Mouse (Mus musculus): Measurements from ENCODE around the gene Olfr1394.
"Not testable (repeated sequence)": the region's sequence is repeated elsewhere in the genome, so short reads cannot be mapped to it uniquely, and the experiment has no call there.

Gene Olfr1394

DNA sequence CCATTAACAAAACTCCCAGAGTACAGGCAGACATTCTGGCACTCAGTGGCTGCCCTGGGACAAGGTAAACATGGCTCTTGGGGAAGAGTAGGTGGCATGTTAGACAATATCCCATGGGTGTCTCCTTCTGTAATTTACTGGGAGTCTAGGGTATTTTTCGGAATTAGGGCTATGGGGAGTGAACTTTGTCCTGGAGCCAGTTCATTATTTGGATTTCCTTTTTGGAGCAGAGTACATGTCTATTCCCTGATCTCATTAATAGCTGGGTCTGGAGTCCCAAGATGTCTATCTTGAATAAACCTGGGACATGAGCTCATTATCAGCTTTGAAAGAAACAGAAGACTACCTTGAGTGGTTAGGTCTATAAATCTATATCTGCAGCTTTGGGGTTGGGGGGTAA, at the start of gene Olfr1394:
Olfr1394 (plus strand) TSS at position 301 of the 400 bp plus-strand sequence.
- DNase-seq (ENCODE audit: low spot score in 2 of 2), result no peak

- no peak for DNase-seq (ENCODE audit: low spot score in 2 of 2)
Measured at GRCm38 (mm10) chr11:49105752-49106151, 48.4 kb upstream of the Olfr1394 start.

DNA sequence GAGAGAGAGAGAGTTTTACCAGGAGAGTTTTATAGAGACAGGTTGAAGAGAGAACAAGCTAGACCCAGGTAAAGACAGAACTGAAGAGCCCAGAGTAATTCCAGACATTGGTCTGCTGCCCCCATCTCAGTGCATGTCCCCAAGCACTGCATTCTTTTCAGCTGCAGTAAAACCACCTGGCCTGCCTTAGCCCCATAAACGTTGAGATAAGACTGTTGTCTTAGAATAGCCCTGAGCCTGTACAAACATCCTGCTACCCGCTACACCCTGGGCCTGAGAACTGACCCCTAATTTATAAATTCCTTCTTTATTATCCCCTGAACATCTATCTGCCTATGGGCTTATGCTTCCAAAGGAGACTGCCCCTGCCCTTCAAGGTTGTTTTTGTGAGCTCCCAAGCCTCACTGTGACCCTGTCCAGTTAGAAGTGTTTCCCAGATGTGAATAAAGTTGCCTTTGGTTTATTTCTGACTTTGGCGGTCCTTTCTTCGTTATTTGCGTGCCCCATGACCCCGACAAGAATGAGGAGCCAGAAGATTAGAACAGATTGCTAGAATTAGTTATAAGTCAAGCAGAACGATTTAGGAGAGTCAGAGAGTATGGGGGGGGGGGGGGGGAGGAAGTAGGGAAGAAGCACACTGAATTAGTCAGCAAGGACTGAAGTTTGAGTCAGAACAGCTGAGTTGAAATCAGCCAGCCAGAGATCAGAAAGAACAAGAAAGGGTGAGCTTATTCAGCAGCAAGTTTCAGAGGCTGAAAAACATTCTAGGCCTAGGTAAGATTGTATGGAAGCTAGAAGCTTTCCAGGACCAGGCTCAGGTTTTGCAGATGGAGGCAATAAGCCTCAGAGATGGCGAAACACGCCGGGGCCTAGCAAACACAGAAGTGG, 46.3 kb upstream of the Olfr1394 start:
- DNase-seq (ENCODE audit: low spot score in 2 of 2), result no peak

GRCm38 (mm10) chr11:49108833-49109232, 45.3 kb upstream of the Olfr1394 start:
- peak in 1 of 2 experiments; percentile 62 for DNase-seq (ENCODE audit: low spot score in 2 of 2)

GRCm38 (mm10) chr11:49111000-49111399, 43.2 kb upstream of the Olfr1394 start:
- DNase-seq (ENCODE audit: low spot score in 2 of 2), result no peak

- DNase-seq (ENCODE audit: low spot score in 2 of 2), result no peak
Measured at GRCm38 (mm10) chr11:49112624-49113219, 41.5 kb upstream of the Olfr1394 start.

DNA sequence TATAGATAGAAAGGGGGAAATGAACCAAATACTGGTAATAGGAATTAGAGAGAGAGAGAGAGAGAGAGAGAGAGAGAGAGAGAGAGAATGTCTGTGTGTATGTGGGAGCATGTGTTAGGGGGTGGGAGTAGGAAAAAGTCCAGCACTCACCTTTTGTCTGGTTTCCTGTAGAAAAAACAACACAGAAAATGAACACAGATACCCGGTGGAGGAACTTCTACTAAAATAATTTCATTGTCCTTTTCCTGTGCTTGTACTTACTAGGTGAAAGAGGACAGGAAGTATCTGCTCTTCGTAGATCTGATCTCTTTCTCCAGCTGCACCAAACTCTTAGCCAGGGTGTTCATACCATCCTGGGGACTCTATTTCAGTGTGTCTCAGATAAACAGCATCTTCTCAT, 40.0 kb upstream of the Olfr1394 start:
- DNase-seq (ENCODE audit: low spot score in 2 of 2), result no peak

DNA sequence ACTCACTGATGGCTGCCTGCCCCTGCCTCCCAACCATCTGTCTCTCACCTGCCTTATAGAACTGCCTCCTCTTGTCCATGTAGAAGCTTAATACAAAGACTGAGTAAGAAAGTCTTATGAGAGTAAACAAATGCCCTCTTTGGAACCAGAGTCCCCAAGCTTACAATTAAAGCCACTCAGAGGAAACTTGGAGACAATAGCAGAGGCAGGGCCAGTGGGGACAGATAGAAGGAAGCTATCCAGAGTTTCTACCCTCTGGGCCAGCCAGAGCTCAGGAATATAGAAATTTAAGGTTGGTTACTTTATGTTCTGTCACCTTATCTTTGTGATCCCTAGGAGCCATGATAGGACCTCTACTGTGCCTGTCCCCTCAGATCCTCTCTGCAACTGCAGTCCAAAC, 39.4 kb upstream of the Olfr1394 start, which contains the start of gene Olfr1396:
Olfr1396 (minus strand) TSS at position 101 of the 400 bp plus-strand sequence.
- no peak for DNase-seq (ENCODE audit: low spot score in 2 of 2)

GRCm38 (mm10) chr11:49119635-49120034, 34.5 kb upstream of the Olfr1394 start:
- DNase-seq (ENCODE audit: low spot score in 2 of 2), result no peak

GRCm38 (mm10) chr11:49124169-49124568, 30.0 kb upstream of the Olfr1394 start:
- no peak for DNase-seq (ENCODE audit: low spot score in 2 of 2)

- no peak for DNase-seq (ENCODE audit: low spot score in 2 of 2)
Measured at GRCm38 (mm10) chr11:49141974-49142373, 12.2 kb upstream of the Olfr1394 start, which contains the start of gene Olfr1395. TSS of gene Olfr1395 (plus strand) at chr11:49142274.

DNA sequence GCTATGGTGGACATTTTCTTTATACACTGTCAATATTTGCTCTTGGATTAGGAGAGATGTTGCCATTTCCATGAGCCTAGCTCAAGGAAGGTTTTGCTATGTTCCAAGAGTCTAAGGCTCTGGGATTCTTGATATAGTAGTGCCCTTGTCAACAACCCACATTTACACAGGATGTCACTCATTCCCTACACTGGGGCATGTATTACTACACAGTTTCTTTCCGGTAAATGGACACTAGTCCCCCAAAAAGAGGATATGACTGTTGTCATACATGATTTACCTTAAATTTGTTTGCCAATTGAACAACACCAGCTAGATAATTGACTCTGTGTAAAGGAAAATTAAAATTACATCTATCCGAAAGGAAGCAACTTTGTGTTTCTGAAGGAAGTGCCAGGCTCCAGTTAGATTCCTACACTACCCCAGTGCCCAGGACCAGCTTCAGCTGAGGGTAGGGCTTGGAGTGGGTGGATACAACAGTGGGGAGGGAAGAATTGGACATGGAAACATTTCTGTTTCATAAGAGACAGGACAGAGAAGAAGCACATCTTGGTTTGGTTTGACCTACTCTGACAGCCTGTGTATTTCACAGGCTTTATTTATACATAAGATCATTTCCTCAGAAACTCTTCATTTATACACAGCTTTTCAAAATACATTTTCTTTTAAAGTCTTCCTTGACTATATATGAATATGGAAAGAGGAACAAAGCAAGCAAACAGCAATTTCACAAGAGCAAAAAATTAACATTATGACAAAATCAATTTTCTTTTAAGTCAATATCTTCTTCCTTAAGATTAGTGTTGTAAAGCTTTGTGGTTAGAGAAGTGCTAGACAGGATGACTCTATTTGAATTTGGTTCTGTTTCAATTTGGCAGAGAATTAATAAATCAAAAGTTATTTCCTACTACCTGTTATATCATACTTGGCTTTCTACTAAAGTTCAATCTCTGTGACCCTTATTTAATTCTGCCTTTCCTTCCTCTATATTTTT, 2.9 kb downstream of the Olfr1394 start:
- DNase-seq (ENCODE audit: low spot score in 2 of 2), result no peak

- peak in 1 of 2 experiments; percentile 5 for DNase-seq (ENCODE audit: low spot score in 2 of 2)
Measured at GRCm38 (mm10) chr11:49168839-49169611, 14.8 kb downstream of the Olfr1394 start.

GRCm38 (mm10) chr11:49170576-49170975, 16.4 kb downstream of the Olfr1394 start:
- no peak for DNase-seq (ENCODE audit: low spot score in 2 of 2)

DNA sequence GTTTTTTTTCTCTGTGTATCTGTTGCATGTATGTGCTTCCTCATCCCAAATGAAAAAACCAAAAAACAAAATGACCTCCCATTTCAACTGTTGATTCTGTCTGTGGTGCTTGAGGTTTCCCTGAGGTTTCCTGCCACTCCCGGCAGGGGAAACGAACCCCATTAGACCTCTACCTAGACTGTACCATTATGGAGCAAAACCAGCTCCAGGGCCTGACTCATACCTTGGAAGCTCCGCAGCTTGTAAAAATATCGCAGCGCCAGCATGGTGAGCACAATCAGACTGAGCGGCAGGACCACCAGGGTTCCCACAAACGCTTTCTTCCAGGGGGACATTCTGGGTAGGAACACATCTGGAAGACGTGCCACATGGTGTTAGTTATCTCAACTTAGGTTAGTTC, 21.2 kb downstream of the Olfr1394 start:
- DNase-seq (ENCODE audit: low spot score in 2 of 2), result peak in 1 of 2 experiments; percentile 13

- DNase-seq (ENCODE audit: low spot score in 2 of 2), result not testable (repeated sequence)
Measured at GRCm38 (mm10) chr11:49176047-49176779, 22.0 kb downstream of the Olfr1394 start.

GRCm38 (mm10) chr11:49183172-49183571, 29.0 kb downstream of the Olfr1394 start:
- DNase-seq (ENCODE audit: low spot score in 2 of 2), result no peak

DNA sequence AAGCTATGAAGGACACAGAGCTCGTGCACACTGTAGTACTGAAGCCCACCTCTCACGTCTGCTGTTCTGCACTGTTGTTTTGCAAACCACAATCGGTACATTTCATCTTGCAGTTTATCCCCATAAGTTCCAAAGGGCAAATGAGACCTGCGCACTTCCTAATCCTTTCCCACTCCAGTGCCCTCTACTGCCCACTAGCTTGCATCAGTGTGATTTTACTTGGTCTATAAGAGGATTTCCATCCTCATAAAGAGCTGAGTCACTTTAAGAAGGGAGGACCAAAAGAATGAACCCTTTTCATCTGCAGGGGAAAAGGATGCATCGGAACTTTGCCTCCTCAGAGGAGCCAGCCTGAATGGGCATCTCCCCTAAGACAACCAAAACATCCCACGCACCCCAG, 32.3 kb downstream of the Olfr1394 start:
- DNase-seq (ENCODE audit: low spot score in 2 of 2), result no peak

GRCm38 (mm10) chr11:49186955-49187488, 32.8 kb downstream of the Olfr1394 start, which contains the start of gene Btnl9:
TSS of gene Btnl9 (minus strand) at chr11:49187159.
- DNase-seq (ENCODE audit: low spot score in 2 of 2), result no peak

DNA sequence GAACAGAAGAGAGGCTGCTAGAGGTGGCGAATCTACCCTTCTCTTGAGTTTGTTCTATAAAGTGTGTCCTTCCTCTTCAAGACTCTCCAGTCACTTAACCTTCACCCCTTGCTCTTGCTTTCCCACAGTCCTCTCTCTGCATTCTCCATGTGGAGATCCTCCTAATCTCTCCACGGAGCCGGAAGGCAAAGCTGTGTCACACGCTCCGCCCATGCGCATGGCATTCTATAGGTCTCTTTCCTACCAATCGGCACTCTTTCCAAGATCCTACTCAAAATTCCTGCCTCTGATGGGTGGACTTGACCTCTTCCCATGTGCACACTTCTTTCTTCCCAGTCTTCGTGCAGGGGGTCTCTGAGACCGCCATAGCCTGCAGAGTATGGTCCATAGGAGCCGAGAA, 33.5 kb downstream of the Olfr1394 start:
- no peak for DNase-seq (ENCODE audit: low spot score in 2 of 2)

All from thymus, postnatal 10 days (tissue).